ENCODE assay signal across 14 mouse cellular contexts in the genomic region with DNA sequence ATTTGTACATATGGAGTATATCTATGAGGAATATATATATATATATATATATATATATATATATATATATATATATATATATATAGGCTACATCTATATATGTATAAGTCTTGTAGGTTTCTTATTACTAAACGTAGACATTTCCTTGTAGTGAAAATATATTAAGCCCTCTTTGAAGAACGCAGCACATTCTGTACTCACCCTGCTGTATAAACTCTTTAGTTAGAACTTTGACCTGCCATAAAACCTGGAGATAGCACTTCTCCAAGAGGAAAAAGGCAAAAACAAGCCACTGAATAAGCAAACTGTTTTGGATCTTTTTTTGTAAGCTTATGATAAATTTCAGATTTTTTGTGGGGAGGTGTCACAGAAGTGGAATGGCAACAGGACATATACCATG.
"Had no signal": no experiment of that assay in that cellular context is flagged by ENCODE, and none has a peak within 500 bp of the region (broad histone marks: within the 10 kb centered on the region; RNA-seq: fewer than 3 reads in every experiment).

No protein-coding gene starts in this region.

- H3K4me2 ChIP-seq: lung, embryonic 14.5 days; midbrain, embryonic 12.5 days; neural tube, embryonic 12.5 days had no signal

- H3K9ac ChIP-seq: lung, embryonic 14.5 days; midbrain, embryonic 12.5 days; neural tube, embryonic 12.5 days had no signal

- DNase-seq: lung, adult 18-20 months; lung, embryonic 14.5 days; lung, postnatal 10 days; lung, postnatal 4 days; midbrain, embryonic 14.5 days; right cerebral cortex, postnatal 14 days; spleen, adult 18-20 months; thymus, adult 18-20 months; thymus, postnatal 14 days; thymus, postnatal 36 days had no signal

- H3K4me3 ChIP-seq: midbrain, embryonic 10.5 days; midbrain, embryonic 12.5 days; neural tube, embryonic 12.5 days had no signal

- H3K27ac ChIP-seq: midbrain, embryonic 10.5 days; midbrain, embryonic 12.5 days; neural tube, embryonic 12.5 days had no signal

- ATAC-seq: midbrain, embryonic 16.5 days had no signal

- H3K36me3 ChIP-seq: midbrain, embryonic 10.5 days; midbrain, embryonic 12.5 days; neural tube, embryonic 12.5 days had no signal

- H3K9me3 ChIP-seq: midbrain, embryonic 10.5 days; midbrain, embryonic 12.5 days; neural tube, embryonic 12.5 days had no signal

- H3K27me3 ChIP-seq: midbrain, embryonic 12.5 days; neural tube, embryonic 12.5 days had no signal

- H3K4me1 ChIP-seq: midbrain, embryonic 10.5 days; midbrain, embryonic 12.5 days; neural tube, embryonic 12.5 days had no signal
